Mouse (Mus musculus) cortical plate, adult 2 months (tissue): ENCODE measurements around the gene Gm21293. TPM values are rescaled to one million over a fixed set of nuclear protein-coding genes. Genes with fewer than 3 reads are reported as not detected.
"Not testable (repeated sequence)": the region's sequence is repeated elsewhere in the genome, so short reads cannot be mapped to it uniquely, and the experiment has no call there.

Experiments
- H3K27ac ChIP-seq: fragments of 200-500 bp; 2 replicates; pipeline ENCODE4 v1.5.1; 2012; ENCODE audit warnings: low read length, control low read depth, inconsistent platforms; ENCODE audit not compliant: insufficient read depth
- H3K4me1 ChIP-seq: fragments of 200-500 bp; 2 replicates; pipeline ENCODE4 v1.6.1; 2011; ENCODE audit warnings: low read length; ENCODE audit not compliant: control insufficient read depth, insufficient read depth
- H3K4me3 ChIP-seq: fragments of 200-500 bp; 2 replicates; pipeline ENCODE4 v1.5.1; 2011; ENCODE audit warnings: mild to moderate bottlenecking, low read length, control low read depth; ENCODE audit not compliant: insufficient read depth
- CTCF ChIP-seq: fragments of 200-500 bp; IDR thresholded peaks from 2 replicates; pipeline ENCODE4 v1.5.1; 2011; ENCODE audit warnings: mild to moderate bottlenecking, control low read depth, low read length; ENCODE audit not compliant: insufficient read depth; ENCODE audit errors: extremely low read depth
- POLR2A ChIP-seq: fragments of 200-500 bp; IDR thresholded peaks from 2 replicates; pipeline ENCODE4 v1.6.1; 2011; ENCODE audit warnings: mild to moderate bottlenecking, low read length, control low read depth; ENCODE audit not compliant: insufficient read depth; ENCODE audit errors: extremely low read depth
- polyA plus RNA-seq: library from polyadenylated mRNA; depleted of rRNA; stranded (reverse); fragments of >200 nt; gene quantifications from 2 replicates; pipeline ENCODE4 v1.2.3, GENCODE M21; 2012; rRNA removed

Gm21293 gene
- not detected in 2 replicates for polyA plus RNA-seq

GRCm38 (mm10) chr10:104142687-104143086, at the start of gene Gm21293:
Gm21293 (plus strand) TSS chr10:104142987.
- H3K4me1 ChIP-seq, H3K4me3 ChIP-seq: not testable (repeated sequence)

GRCm38 (mm10) chr10:104110044-104110443, 32.7 kb upstream of the Gm21293 start:
- H3K27ac ChIP-seq = no peak overlapping the region
- TF ChIP-seq CTCF = no peak
- TF ChIP-seq POLR2A = no peak
- no peaks in the 10 kb centered on the region for H3K4me1 ChIP-seq
- H3K4me3 ChIP-seq = no peak overlapping the region

More at GRCm38 (mm10) chr10:104142687-104143086, at the start of gene Gm21293:
- not testable (repeated sequence) for H3K27ac ChIP-seq

- Histone ChIP-seq H3K4me1 (no peaks in the 10 kb centered on the region), H3K4me3 (no peak overlapping the region), H3K27ac (no peak overlapping the region)
- TF ChIP-seq CTCF (no peak), POLR2A (no peak)
Measured at GRCm38 (mm10) chr10:104118312-104118711, 24.5 kb upstream of the Gm21293 start.

GRCm38 (mm10) chr10:104151197-104151596, 8.4 kb downstream of the Gm21293 start, which contains the start of gene Gm6763:
Gm6763 (plus strand) TSS chr10:104151497.
- not testable (repeated sequence) for H3K4me1 ChIP-seq, H3K27ac ChIP-seq, H3K4me3 ChIP-seq

GRCm38 (mm10) chr10:104159706-104160105, 16.9 kb downstream of the Gm21293 start, which contains the start of gene Gm8764:
Gm8764 (plus strand) TSS chr10:104160006.
- not testable (repeated sequence) for H3K4me3 ChIP-seq, H3K4me1 ChIP-seq, H3K27ac ChIP-seq

- not testable (repeated sequence) for H3K27ac ChIP-seq, H3K4me1 ChIP-seq, H3K4me3 ChIP-seq
Measured at GRCm38 (mm10) chr10:104168215-104168614, 25.4 kb downstream of the Gm21293 start, which contains the start of gene Gm21304. Gm21304 (plus strand) TSS chr10:104168515.

GRCm38 (mm10) chr10:104176724-104177123, 33.9 kb downstream of the Gm21293 start, which contains the start of gene Gm21312:
Gm21312 (plus strand) TSS chr10:104177024.
- H3K4me3 ChIP-seq, H3K4me1 ChIP-seq, H3K27ac ChIP-seq: not testable (repeated sequence)

GRCm38 (mm10) chr10:104185233-104185632, 42.4 kb downstream of the Gm21293 start, which contains the start of gene Gm20765:
Gm20765 (plus strand) TSS chr10:104185533.
- not testable (repeated sequence) for H3K4me3 ChIP-seq, H3K27ac ChIP-seq, H3K4me1 ChIP-seq

- not testable (repeated sequence) for H3K27ac ChIP-seq, H3K4me3 ChIP-seq, H3K4me1 ChIP-seq
Measured at GRCm38 (mm10) chr10:104193742-104194141, 51.0 kb downstream of the Gm21293 start, which contains the start of gene Gm4340. Gm4340 (plus strand) TSS chr10:104194042.

Other genes starting within 250 kb of the Gm21293 start
- not detected in 2 replicates for gene Gm6763, start 8.5 kb downstream of the Gm21293 start, polyA plus RNA-seq
- gene Gm8764, start 17.0 kb downstream of the Gm21293 start, polyA plus RNA-seq = not detected in 2 replicates
- gene Gm21304, start 25.5 kb downstream of the Gm21293 start, polyA plus RNA-seq = not detected in 2 replicates
- not detected in 2 replicates for gene Gm21312, start 34.0 kb downstream of the Gm21293 start, polyA plus RNA-seq
- gene Gm20765, start 42.5 kb downstream of the Gm21293 start, polyA plus RNA-seq = not detected in 2 replicates
- not detected in 2 replicates for gene Gm4340, start 51.1 kb downstream of the Gm21293 start, polyA plus RNA-seq